Comparison of ENCODE assay signal across 9 mouse cellular contexts in genomic region chr14:57706760-57707099, GRCm38 (mm10). TPM values are rescaled to one million over a fixed set of nuclear protein-coding genes. Genes with fewer than 3 reads are reported as not detected.
DNase-seq lines count a peak whose midpoint lies in the region; ATAC-seq lines count a peak whose summit lies in the region.
"Had no signal": no experiment of that assay in that cellular context is flagged by ENCODE, and none has a peak within 500 bp of the region (broad histone marks: within the 10 kb centered on the region; RNA-seq: fewer than 3 reads in every experiment).

No protein-coding gene starts in this region.

- H3K4me1 ChIP-seq in heart, embryonic 13.5 days = peaks cover 50% of the 10 kb centered on the region
- peaks cover 19% of the 10 kb centered on the region for H3K4me1 ChIP-seq in heart, embryonic 10.5 days
- peaks cover 34% of the 10 kb centered on the region for H3K4me1 ChIP-seq in neural tube, embryonic 13.5 days (replicated peaks)
- H3K4me1 ChIP-seq in limb, embryonic 15.5 days = peaks cover 28% of the 10 kb centered on the region

- H3K4me2 ChIP-seq in heart, embryonic 13.5 days = no peak overlapping the region
- H3K4me2 ChIP-seq in neural tube, embryonic 13.5 days = no peak overlapping the region
- no peak overlapping the region for H3K4me2 ChIP-seq in limb, embryonic 15.5 days

- H3K36me3 ChIP-seq in heart, embryonic 13.5 days = peaks cover 41% of the 10 kb centered on the region
- H3K36me3 ChIP-seq in heart, embryonic 10.5 days = peaks cover 54% of the 10 kb centered on the region
- no peaks in the 10 kb centered on the region for H3K36me3 ChIP-seq in neural tube, embryonic 13.5 days
- peaks cover 38% of the 10 kb centered on the region for H3K36me3 ChIP-seq in limb, embryonic 15.5 days

- no peak overlapping the region for H3K4me3 ChIP-seq in heart, embryonic 13.5 days
- no peak overlapping the region for H3K4me3 ChIP-seq in heart, embryonic 10.5 days
- no peak overlapping the region for H3K4me3 ChIP-seq in neural tube, embryonic 13.5 days
- H3K4me3 ChIP-seq in limb, embryonic 15.5 days = no peak overlapping the region

- no peaks in the 10 kb centered on the region for H3K27me3 ChIP-seq in heart, embryonic 13.5 days (replicated peaks)
- H3K27me3 ChIP-seq in heart, embryonic 10.5 days (ENCODE audit: insufficient read depth, poor library complexity, severe bottlenecking) = no peaks in the 10 kb centered on the region
- H3K27me3 ChIP-seq in neural tube, embryonic 13.5 days = no peaks in the 10 kb centered on the region
- H3K27me3 ChIP-seq in limb, embryonic 15.5 days = no peaks in the 10 kb centered on the region

- 0 out of 2 replicates have a peak overlapping the region, but pooled peaks have one; percentile 8 for H3K27ac ChIP-seq in heart, embryonic 13.5 days (replicated peaks)
- no peak overlapping the region for H3K27ac ChIP-seq in heart, embryonic 10.5 days
- H3K27ac ChIP-seq in neural tube, embryonic 13.5 days (replicated peaks) = peak overlapping the region; percentile 69
- peak overlapping the region; percentile 83 for H3K27ac ChIP-seq in limb, embryonic 15.5 days
- H3K27ac ChIP-seq: macrophage had no signal

- DNase-seq in heart, embryonic 10.5 days (ENCODE audit: low spot score) = no peak
- DNase-seq in neural tube, embryonic 10.5 days (ENCODE audit: extremely low spot score, low spot score) = no peak
- peak; percentile 38 for DNase-seq in telencephalon, adult 2 months (ENCODE audit: low read depth, low spot score)
- no peak for DNase-seq in urinary bladder, postnatal 36 days (ENCODE audit: low spot score in 2 of 2)
- DNase-seq in lung, postnatal 10 days = no peak

- H3K9me3 ChIP-seq in heart, embryonic 13.5 days = no peaks in the 10 kb centered on the region
- no peaks in the 10 kb centered on the region for H3K9me3 ChIP-seq in heart, embryonic 10.5 days
- H3K9me3 ChIP-seq in neural tube, embryonic 13.5 days = no peaks in the 10 kb centered on the region
- no peaks in the 10 kb centered on the region for H3K9me3 ChIP-seq in limb, embryonic 15.5 days

- no peak for ATAC-seq in heart, embryonic 13.5 days (ENCODE audit: extremely low read depth, insufficient number of reproducible peaks, low FRiP score, low TSS enrichment)
- peak; percentile 60 for ATAC-seq in neural tube, embryonic 13.5 days (ENCODE audit: low read depth)
- ATAC-seq in limb, embryonic 15.5 days (ENCODE audit: insufficient number of reproducible peaks, low FRiP score, low TSS enrichment, low read depth) = 0 out of 2 replicates have a peak, but pooled peaks have one; percentile 13

- WGBS in heart, embryonic 13.5 days = 83% methylated on average over 4 of the region's 4 CpGs
- 91% methylated on average over 4 of the region's 4 CpGs for WGBS in heart, embryonic 10.5 days
- WGBS in neural tube, embryonic 13.5 days = 73% methylated on average over 4 of the region's 4 CpGs
- WGBS in limb, embryonic 15.5 days = 75% methylated on average over 4 of the region's 4 CpGs

- no peak overlapping the region for H3K9ac ChIP-seq in heart, embryonic 13.5 days
- peak overlapping the region; percentile 26; the same call in 1 of the 2 replicates for H3K9ac ChIP-seq in neural tube, embryonic 13.5 days
- H3K9ac ChIP-seq in limb, embryonic 15.5 days = no peak overlapping the region

RNA-seq across cellular contexts. Expression of gene Gm49361, which starts 39.2 kb away (rescaled TPM):
- polyA plus RNA-seq in heart, embryonic 13.5 days (2015; fragmentation: Nextera tagmentation; extraction: Ambion mirVana) = not detected in 2 replicates
- polyA plus RNA-seq in heart, embryonic 10.5 days (2016; fragmentation: Nextera tagmentation; extraction: Ambion mirVana) = not detected in 2 replicates
- not detected in 2 replicates for polyA plus RNA-seq in neural tube, embryonic 13.5 days (2015; fragmentation: Nextera tagmentation; extraction: Ambion mirVana)
- not detected in 2 replicates for polyA plus RNA-seq in limb, embryonic 15.5 days (2015; fragmentation: Nextera tagmentation; extraction: Ambion mirVana)
- polyA plus RNA-seq: macrophage had no signal

RNA-seq across cellular contexts. Expression of gene Xpo4, which starts 41.5 kb away (rescaled TPM):
- polyA plus RNA-seq in heart, embryonic 13.5 days (2015; fragmentation: Nextera tagmentation; extraction: Ambion mirVana) = 12.0 TPM in 2 replicates
- 23.5 and 24.9 TPM in 2 replicates for polyA plus RNA-seq in heart, embryonic 10.5 days (2016; fragmentation: Nextera tagmentation; extraction: Ambion mirVana)
- 12.0 and 14.3 TPM in 2 replicates for polyA plus RNA-seq in neural tube, embryonic 13.5 days (2015; fragmentation: Nextera tagmentation; extraction: Ambion mirVana)
- polyA plus RNA-seq in limb, embryonic 15.5 days (2015; fragmentation: Nextera tagmentation; extraction: Ambion mirVana) = 18.7 and 19.1 TPM in 2 replicates

RNA-seq across cellular contexts. Expression of gene Lats2, which starts 51.5 kb away (rescaled TPM):
- 21.2 and 21.7 TPM in 2 replicates for polyA plus RNA-seq in heart, embryonic 13.5 days (2015; fragmentation: Nextera tagmentation; extraction: Ambion mirVana)
- polyA plus RNA-seq in heart, embryonic 10.5 days (2016; fragmentation: Nextera tagmentation; extraction: Ambion mirVana) = 19.6 and 25.0 TPM in 2 replicates
- 10.8 and 11.2 TPM in 2 replicates for polyA plus RNA-seq in neural tube, embryonic 13.5 days (2015; fragmentation: Nextera tagmentation; extraction: Ambion mirVana)
- polyA plus RNA-seq in limb, embryonic 15.5 days (2015; fragmentation: Nextera tagmentation; extraction: Ambion mirVana) = 25.0 and 28.0 TPM in 2 replicates
